Mouse (Mus musculus) liver (tissue): ENCODE measurements around the gene 6030452D12Rik.

ENCODE experiments used
- DNase-seq: peaks from one replicate; pipeline ENCODE4 v3.0.0-alpha.2; 2020; ENCODE audit warnings: mixed read lengths

6030452D12Rik gene

DNA sequence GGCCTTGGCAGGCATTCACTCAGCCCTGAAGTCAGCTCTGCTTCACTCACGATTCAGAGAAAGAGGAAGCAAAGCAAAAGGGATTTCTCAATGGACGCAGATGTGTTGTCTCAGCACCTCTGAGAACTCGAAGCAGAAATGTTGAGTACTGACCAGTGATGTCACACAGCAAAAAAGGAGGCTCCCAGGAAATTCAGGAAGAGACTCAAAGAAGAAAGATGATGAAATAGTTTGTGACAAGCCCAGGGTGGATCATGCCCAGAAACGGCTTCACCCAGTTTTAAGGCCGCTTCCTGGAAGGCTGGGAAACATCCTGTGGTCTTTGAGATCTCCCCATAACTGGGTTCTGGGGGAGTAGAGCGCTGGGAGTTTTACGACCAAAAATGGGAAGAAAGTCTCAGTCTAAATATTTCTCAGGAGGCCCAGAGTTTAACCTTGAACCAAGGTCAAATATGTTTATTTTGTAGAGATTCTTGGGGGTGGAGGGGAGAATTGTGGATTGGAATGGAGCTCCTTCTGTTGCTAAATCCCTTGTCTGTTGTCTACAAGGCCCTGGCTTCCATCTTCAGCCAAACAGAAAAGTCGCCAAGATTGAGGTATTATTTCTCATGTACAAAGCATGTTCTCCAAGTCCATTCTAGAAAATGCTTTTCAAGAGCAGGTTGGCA lies at the start of gene 6030452D12Rik:
6030452D12Rik (plus strand) TSS at position 505 of the 668 bp plus-strand sequence.
- DNase-seq: no peak

GRCm38 (mm10) chr8:106451301-106452085 lies 48.8 kb upstream of the 6030452D12Rik start:
- DNase-seq: no peak

- DNase-seq: no peak
Measured at GRCm38 (mm10) chr8:106452701-106453481, 47.4 kb upstream of the 6030452D12Rik start.

DNA sequence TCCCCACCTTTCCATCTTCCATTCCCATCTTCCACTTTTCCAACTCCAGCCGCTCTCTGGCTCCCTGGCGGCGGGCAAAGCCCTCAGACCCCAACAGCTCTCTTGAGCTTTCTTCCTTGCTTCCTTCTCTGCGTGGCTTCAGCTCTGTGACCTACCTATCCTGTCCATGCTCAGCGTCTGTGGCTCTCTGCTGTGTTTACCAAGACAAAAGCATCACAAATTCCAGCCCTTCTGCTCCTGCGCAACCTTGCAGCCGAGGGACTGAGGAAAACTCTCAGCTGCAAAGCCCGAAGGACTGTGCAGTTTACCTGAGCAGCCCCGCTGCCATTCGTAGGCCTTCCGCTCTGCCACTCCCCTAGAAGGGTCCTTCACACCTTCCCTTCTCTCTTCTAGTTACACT lies 46.3 kb upstream of the 6030452D12Rik start:
- DNase-seq: no peak

DNA sequence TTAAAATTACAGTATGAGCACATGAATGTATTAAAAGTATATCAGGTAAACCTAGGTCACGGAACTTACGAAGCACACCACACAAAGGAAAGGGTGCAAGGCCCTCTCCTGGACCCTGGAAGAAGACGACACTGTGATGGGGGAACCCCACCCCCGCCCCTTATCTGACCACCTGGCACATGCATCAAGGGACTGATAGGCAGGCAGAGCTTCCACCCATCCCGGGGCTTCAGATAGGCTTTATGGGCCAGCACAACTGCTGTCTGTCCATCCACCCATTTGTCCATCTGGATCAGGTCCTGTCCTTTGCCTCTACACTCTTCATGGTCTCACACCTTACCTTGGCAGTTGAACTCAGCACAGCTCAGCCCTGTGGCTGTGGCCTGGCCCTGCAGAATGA lies 38.2 kb upstream of the 6030452D12Rik start:
- DNase-seq: no peak

GRCm38 (mm10) chr8:106463795-106464194 lies 36.5 kb upstream of the 6030452D12Rik start:
- no peak for DNase-seq

GRCm38 (mm10) chr8:106469485-106469884 lies 30.8 kb upstream of the 6030452D12Rik start:
- no peak for DNase-seq

DNA sequence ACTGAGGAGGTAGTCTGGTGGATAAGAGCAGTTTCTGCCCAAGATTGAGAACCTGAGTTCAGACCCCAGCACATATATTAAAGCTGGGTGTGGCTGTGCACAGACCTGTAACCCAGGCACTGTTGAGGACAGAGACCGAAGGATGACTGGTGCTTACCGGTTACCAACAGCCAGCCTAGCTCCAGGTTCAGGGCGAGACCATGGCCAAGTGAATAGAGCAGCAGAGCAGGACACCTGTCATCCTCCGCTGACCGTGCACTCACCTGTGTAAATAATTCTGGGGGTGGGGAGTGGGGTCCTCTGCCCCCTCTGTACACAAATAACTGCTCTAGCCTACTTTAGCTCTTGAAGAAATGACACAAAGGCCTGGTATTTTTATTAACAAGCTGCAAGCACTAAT lies 26.3 kb upstream of the 6030452D12Rik start:
- DNase-seq: no peak

DNA sequence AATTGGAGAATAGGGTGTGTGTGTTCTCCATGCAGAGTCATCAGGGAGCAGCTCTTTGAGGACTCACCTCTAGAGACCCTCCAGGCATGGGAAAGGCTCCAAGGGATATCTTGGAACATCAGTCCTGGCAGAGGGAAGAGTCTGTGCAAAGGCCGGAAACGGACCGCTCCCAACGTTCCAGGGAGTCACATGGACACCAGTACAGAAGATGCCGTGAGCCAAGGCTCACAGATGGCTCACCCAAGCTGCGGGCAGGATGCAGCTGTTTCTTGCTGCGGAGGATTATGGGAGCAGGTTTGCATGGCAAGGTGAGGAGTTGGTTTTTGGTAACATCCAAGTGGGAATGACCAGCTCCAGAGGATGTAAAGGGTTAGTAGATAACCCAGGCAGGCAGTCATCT lies 3.9 kb downstream of the 6030452D12Rik start:
- DNase-seq: no peak

- DNase-seq: no peak
Measured at GRCm38 (mm10) chr8:106505328-106505965, 5.1 kb downstream of the 6030452D12Rik start.

DNA sequence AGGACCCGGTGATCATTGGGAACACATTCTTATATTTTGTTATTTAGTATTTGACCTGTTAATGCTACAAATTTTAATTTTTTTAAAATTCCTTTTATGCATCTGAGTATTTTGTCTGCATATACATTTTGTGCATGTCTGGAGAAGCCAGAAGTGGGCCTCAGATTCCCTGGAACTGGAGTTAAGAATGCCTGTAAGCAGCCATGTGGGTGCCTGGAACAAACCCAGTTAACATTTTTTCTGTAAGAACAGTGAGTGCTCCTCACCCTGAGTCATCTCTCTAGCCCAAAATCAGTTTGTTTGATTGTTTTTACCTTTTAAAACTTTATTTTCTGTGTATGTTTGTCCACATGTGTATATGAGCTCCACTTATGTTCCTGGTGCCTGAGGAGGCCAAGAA lies 5.8 kb downstream of the 6030452D12Rik start:
- no peak for DNase-seq

- peak; percentile 49 for DNase-seq
Measured at GRCm38 (mm10) chr8:106507761-106508331, 7.5 kb downstream of the 6030452D12Rik start.

- no peak for DNase-seq
Measured at GRCm38 (mm10) chr8:106508456-106508855, 8.1 kb downstream of the 6030452D12Rik start.

DNA sequence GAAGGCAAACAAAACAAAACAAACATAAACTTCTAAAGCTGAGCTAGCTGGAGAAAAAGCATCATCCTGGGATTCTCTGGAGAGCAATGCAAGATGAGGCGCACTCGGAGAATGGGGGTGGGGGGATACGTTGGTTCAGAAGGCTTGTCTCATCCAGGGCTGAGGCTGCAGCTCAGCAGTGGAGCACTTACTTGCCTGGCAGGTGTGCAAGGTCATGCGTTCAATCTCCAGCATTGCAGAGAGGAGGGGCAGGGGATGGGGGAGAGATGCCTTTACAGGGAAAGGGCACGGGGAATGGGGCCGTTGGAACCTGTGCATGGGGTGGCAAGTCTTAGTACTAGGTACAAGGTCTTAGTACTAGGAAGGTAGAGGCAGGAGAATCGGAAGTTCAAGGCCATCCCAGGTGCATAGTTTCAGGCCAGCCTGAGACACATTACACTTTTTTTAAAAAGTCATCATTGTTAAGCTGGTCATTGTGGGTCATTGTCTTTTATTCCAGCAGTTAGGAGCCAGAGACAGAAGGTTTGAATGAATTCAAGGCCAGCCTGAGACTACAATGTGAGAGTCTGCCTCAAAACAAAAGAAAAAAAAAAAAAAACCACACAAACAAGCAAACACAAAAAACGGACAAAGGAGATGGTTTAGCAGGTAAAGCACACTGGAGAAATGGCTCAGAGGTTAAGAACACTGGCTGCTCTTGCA lies 8.9 kb downstream of the 6030452D12Rik start:
- DNase-seq: no peak

DNA sequence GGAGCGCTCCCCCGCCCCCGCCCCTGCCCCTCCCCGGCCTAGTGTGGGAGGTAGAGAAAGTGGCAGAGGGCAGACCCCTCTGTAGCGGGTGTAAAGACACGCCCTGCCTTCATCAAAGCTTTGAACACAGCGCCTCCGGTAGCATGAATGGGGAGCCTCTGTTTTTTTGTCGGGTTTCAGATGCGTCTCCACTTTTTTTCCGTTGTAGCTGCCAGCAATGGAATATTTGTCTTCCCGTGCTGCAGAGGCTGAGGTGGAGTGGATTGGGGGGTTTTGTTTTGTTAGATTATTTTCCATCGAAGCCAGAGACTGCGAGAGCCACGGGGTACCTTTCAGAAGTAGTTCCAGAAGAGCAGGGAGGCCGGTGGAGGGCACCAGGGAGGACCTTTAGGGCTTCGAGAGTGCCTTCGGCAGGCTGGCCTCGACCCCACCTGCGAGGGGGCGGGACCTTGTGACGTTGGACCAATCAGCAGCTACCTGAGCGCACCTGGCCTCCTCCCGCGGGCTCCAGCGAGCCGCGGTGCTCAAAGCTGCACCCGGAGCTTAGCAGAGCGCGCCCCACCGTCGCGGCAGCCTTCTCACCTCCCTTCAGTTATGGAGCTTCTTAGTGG lies 10.1 kb downstream of the 6030452D12Rik start, which contains the start of gene Cdh3:
Cdh3 (plus strand) TSS at position 527 of the 611 bp plus-strand sequence.
- DNase-seq: peak; percentile 60

DNA sequence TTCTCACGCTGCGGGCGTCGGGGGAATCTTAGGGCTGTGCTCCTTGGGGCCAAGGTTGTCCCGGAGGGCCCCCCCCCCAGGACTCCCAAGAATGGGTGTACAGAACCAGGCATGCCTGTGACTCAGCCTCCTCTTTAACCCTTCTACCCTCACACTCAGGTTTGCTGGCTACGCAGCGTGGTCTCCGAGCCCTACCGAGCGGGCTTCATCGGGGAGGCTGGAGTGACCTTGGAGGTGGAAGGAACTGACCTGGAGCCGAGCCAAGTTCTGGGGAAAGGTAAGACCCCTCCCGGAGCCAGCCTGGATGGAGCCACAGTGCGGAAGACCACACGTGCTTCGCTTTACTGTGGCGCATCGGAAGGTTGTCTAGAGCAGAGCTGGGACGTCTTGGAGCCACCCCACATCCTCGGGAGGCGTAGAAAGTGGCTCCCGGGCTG lies 10.8 kb downstream of the 6030452D12Rik start:
- no peak for DNase-seq

DNA sequence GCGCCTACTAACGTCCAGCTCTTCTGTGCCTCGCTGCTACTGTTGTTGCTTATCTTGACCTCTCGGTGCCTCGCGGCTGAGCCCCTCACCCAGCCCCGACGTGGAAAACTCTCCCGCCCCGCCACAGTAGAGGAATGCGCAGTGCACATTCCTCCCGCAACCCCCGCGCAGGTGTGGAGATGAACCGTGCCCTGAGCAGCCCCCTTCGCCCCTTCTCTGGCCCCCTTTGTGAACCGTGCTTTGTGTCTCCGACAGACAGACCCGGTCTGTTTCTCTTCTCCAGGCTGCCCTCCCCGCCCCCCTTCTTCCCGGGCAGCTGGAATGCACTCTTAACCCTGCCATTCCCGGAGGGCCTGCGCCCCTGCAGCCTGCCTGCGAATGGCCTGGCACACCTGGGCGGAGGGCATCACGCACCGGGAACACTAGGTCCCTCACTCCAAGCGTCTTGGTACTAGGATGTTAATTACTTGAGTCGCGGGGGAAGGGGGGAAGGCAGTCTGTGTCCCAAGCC lies 11.3 kb downstream of the 6030452D12Rik start:
- DNase-seq: peak; percentile 26

GRCm38 (mm10) chr8:106512475-106513150 lies 12.3 kb downstream of the 6030452D12Rik start:
- no peak for DNase-seq

GRCm38 (mm10) chr8:106515946-106516479 lies 15.7 kb downstream of the 6030452D12Rik start:
- no peak for DNase-seq

- DNase-seq: no peak
Measured at GRCm38 (mm10) chr8:106516581-106516980, 16.3 kb downstream of the 6030452D12Rik start.
